Mouse (Mus musculus) ES-E14 (cell line): ENCODE data around the gene Dbr1. TPM values are rescaled to one million over a fixed set of nuclear protein-coding genes. Genes with fewer than 3 reads are reported as not detected.

Source experiments
- DNase-seq: peaks from one replicate; pipeline ENCODE4 v3.0.0-alpha.2; 2013; ENCODE audit warnings: low read depth, low spot score
- H3K27ac ChIP-seq: 2 replicates; pipeline ENCODE4 v1.5.1; 2012; ENCODE audit warnings: low read depth, mild to moderate bottlenecking, low read length, moderate library complexity, mixed read lengths; ENCODE audit not compliant: poor library complexity, insufficient read depth, severe bottlenecking
- H3K36me3 ChIP-seq: 2 replicates; pipeline ENCODE4 v1.6.1; 2012; ENCODE audit warnings: mild to moderate bottlenecking, low read length, moderate library complexity, mixed read lengths; ENCODE audit not compliant: control insufficient read depth, poor library complexity, insufficient read depth, severe bottlenecking
- H3K4me1 ChIP-seq, 2 experiments: fragments of 150-350 bp in 1 of 2; sonication (generic) in 1 of 2; 2 replicates each; pipeline ENCODE4 v1.6.1; 2012; ENCODE audit warnings: low read length in 2 of 2, mild to moderate bottlenecking in 1 of 2, mixed read lengths in 1 of 2; ENCODE audit not compliant: control insufficient read depth in 2 of 2, insufficient read depth in 2 of 2, poor library complexity in 1 of 2
- H3K4me3 ChIP-seq, 2 experiments: fragments of 150-350 bp in 1 of 2; sonication (generic) in 1 of 2; 2 replicates each; pipeline ENCODE4 v1.5.1; 2012; ENCODE audit warnings: low read length in 2 of 2, low read depth in 1 of 2, mild to moderate bottlenecking in 1 of 2, mixed read lengths in 1 of 2; ENCODE audit not compliant: insufficient read depth in 1 of 2, poor library complexity in 1 of 2, severe bottlenecking in 1 of 2
- H3K9ac ChIP-seq: 2 replicates; pipeline ENCODE4 v1.6.1; 2012; ENCODE audit warnings: low read depth, mild to moderate bottlenecking, low read length, mixed read lengths; ENCODE audit not compliant: poor library complexity, insufficient read depth, severe bottlenecking
- H3K9me3 ChIP-seq: fragments of 150-350 bp; sonication (generic); 2 replicates; pipeline ENCODE4 v1.6.1; 2012; ENCODE audit warnings: low read depth, mild to moderate bottlenecking, low read length; ENCODE audit not compliant: control insufficient read depth, insufficient read depth
- HCFC1 ChIP-seq: IDR thresholded peaks from 2 replicates; pipeline ENCODE4 v1.6.1; 2012; ENCODE audit warnings: low read length, inconsistent platforms, borderline replicate concordance; ENCODE audit not compliant: insufficient read depth
- MAFK ChIP-seq: IDR thresholded peaks from 2 replicates; pipeline ENCODE4 v1.6.1; 2014; ENCODE audit warnings: mild to moderate bottlenecking, low read depth, low read length, inconsistent platforms; ENCODE audit not compliant: insufficient read depth
- in situ Hi-C, 2 experiments: fragments of 600-800 bp; cut with MboI; formaldehyde crosslinking; loops; one replicate each; pipeline ENCODE4 v1.15.1; 2025; ENCODE audit warnings: low sequenced_read_pairs in 2 of 2, inconsistent platforms in 1 of 2; ENCODE audit not compliant: unreplicated experiment in 2 of 2
- total RNA-seq: library from RNA; depleted of rRNA; stranded (reverse); fragments of 300-350 nt; gene quantifications from 2 replicates; pipeline ENCODE4 v1.2.3, GENCODE M21; 2012; rRNA removed

The Dbr1 gene
- total RNA-seq, 1 experiment: 48.1 TPM

DNA sequence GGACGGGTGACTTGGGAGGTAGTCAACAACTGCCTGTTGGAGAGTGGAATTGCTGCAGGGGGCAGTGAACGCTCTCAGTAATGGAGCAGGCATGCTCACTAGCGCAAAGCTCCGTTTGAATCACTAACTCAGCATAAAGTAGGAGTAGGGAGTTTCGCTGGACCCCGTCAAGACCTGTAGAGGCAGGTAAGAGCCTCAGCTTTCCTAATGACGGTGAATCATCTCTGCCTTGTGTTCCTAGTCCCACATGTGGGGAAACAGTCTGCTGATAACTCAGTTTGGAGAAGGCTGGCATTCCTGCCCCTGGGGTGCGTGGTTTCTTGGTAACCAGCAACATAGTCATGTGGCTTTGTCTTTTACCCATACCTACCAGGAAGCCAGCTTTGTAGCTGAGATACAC lies 56.7 kb downstream of the Dbr1 start:
- in situ Hi-C loops: no loop called here
- Histone ChIP-seq H3K9ac (no peak overlapping the region), H3K4me1 (0 out of 4 replicates have a peak, but pooled peaks cover 0 to 3% of the 10 kb centered on the region in 2 experiments), H3K9me3 (no peaks in the 10 kb centered on the region), H3K4me3 (no peak overlapping the region), H3K27ac (no peak overlapping the region), H3K36me3 (no peaks in the 10 kb centered on the region)
- DNase-seq: no peak
- peak; percentile 11; the same call in 1 of the 2 replicates for TF ChIP-seq MAFK
- TF ChIP-seq HCFC1: no peak

Other genes with a start within 250 kb of the Dbr1 start
- gene Esyt3, start 217.2 kb upstream of the Dbr1 start, total RNA-seq: 7.8 and 12.7 TPM in 2 replicates
- gene Mras, start 138.4 kb upstream of the Dbr1 start, total RNA-seq: 28.5 and 35.5 TPM in 2 replicates
- gene Nme9, start 124.3 kb upstream of the Dbr1 start, total RNA-seq: 0.48 TPM in 1 of 2 replicates, not detected in the other
- gene Armc8, start 6.9 kb upstream of the Dbr1 start, total RNA-seq: 21.7 and 25.7 TPM in 2 replicates
- gene A4gnt, start 36.7 kb downstream of the Dbr1 start, total RNA-seq: not detected in 2 replicates
- gene Dzip1l, start 53.7 kb downstream of the Dbr1 start, total RNA-seq: 11.6 and 17.2 TPM in 2 replicates
- gene Cldn18, start 141.5 kb downstream of the Dbr1 start, total RNA-seq: 0.09 TPM in 1 of 2 replicates, not detected in the other